Mouse (Mus musculus) ES-Bruce4 (cell line): ENCODE data around the gene Prr5l.

ENCODE experiments used
- CTCF ChIP-seq: IDR thresholded peaks from one replicate; pipeline ENCODE4 v1.8.1; 2011; ENCODE audit warnings: low read depth, low read length
- EP300 ChIP-seq: IDR thresholded peaks from 2 replicates; pipeline ENCODE4 v1.6.1; 2011; ENCODE audit warnings: low read depth, low read length; ENCODE audit not compliant: insufficient read depth
- POLR2A ChIP-seq: IDR thresholded peaks from one replicate; pipeline ENCODE4 v1.8.1; 2011; ENCODE audit warnings: low read length; ENCODE audit not compliant: insufficient read depth

GRCm38 (mm10) chr2:101711608-101712007 lies 171.2 kb downstream of the Prr5l start:
- TF ChIP-seq CTCF (no peak), POLR2A (no peak), EP300 (no peak)
